Mouse (Mus musculus) thymus, adult 2 months (tissue): ENCODE results near the gene Serpina3i.

ENCODE experiments used
- CTCF ChIP-seq: fragments of 200-500 bp; IDR thresholded peaks from 2 replicates; pipeline ENCODE4 v1.5.1; 2012; ENCODE audit warnings: mild to moderate bottlenecking, control low read depth, low read length, moderate library complexity, borderline replicate concordance; ENCODE audit not compliant: control insufficient read depth, poor library complexity, insufficient read depth; ENCODE audit errors: extremely low read depth
- POLR2A ChIP-seq: fragments of 200-500 bp; IDR thresholded peaks from 2 replicates; pipeline ENCODE4 v1.6.1; 2012; ENCODE audit warnings: mild to moderate bottlenecking, low read length, control low read depth, moderate library complexity; ENCODE audit not compliant: control insufficient read depth, poor library complexity, insufficient read depth; ENCODE audit errors: extremely low read depth

- no peak for TF ChIP-seq CTCF
- no peak for TF ChIP-seq POLR2A
Observed at GRCm38 (mm10) chr12:104261041-104261440, 1.9 kb upstream of the Serpina3i start.
